Mouse (Mus musculus): Measurements from ENCODE around the gene Cpne7. TPM values are rescaled to one million over a fixed set of nuclear protein-coding genes. Genes with fewer than 3 reads are reported as not detected.

Cpne7 gene
- total and polyA plus RNA-seq, 3 experiments = not detected

DNA sequence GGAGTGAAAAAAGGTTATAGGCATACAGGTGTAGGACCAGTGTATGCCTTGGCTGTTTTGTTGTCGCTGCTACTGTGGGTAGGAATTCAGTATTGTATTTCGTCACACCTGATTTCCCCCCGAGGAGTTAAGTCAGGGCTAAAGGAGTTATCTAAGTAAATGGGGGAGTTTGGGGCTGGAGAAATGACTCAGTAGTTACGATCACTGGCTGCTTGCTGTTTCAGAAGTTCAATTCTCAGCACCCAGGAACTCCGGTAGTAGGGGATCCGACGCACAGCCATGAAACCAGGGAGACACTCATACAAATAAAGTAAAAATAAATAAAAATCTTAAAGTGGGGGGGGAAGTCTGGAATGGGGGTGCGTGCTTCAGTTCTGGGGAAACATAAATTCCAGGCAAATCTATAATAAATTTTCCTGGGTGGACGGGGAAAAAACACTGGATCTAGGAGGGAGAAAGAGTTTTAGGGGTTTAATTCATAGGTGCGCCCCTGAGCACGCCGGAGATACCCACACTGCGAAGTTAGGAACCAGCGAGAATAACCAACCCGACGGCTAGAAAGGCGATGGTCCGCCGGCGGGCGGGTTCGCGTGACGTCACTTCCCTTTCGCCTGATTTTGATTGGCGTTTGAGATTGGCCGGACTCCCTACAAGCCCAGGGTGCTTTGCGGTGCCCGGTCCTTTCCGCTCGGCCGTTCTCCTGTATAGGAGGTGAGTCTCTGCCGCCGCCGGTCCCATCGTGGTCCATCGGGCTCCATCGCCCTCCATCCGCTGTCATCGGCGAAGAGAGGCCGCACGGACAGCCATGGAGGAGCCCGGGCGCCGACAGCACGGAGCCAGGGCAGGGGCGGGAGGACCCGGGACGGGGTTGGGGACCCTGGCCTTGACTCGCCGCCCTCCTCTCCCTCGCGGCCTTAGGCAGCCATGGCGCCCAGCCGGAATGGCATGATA lies 15.2 kb upstream of the Cpne7 start, which contains the start of gene Rpl13:
Rpl13 (plus strand) TSS at position 616 of the 951 bp plus-strand sequence.
- Histone ChIP-seq H3K36me3 (replicated peaks in 1 of 2; ENCODE audit: control insufficient read depth in 1 of 2, insufficient read depth in 1 of 2, low read length in 1 of 2) (peaks cover 29 to 47% of the 10 kb centered on the region in 2 experiments), H3K27ac (ENCODE audit: insufficient read depth, low read depth) (peak within 1 kb of the TSS; percentile 72), H3K4me1 (ENCODE audit: control insufficient read depth in 1 of 2, insufficient read depth in 2 of 2) (peaks cover 3 to 18% of the 10 kb centered on the region in 2 experiments), H3K9me3 (replicated peaks; ENCODE audit: low read length) (no peaks in the 10 kb centered on the region), H3K27me3 (replicated peaks) (no peaks in the 10 kb centered on the region), H3K4me3 (replicated peaks in 1 of 3; ENCODE audit: low read depth in 2 of 3, low read length in 2 of 3, poor library complexity in 1 of 3) (peak within 1 kb of the TSS; percentile 90 to 99 (median 97)), H3K4me2 (ENCODE audit: insufficient read depth, low read depth, poor library complexity, severe bottlenecking) (peak within 1 kb of the TSS; percentile 96), H3K79me2 (replicated peaks; ENCODE audit: control insufficient read depth, extremely low read depth, insufficient read depth, poor library complexity, severe bottlenecking) (peaks cover 22% of the 10 kb centered on the region), H3K9ac (ENCODE audit: insufficient read depth, low read depth) (peak within 1 kb of the TSS; percentile 97)
- peak; percentile 94 for DNase-seq (ENCODE audit: extremely low read depth)
- in situ Hi-C loops (cut with MboI; ENCODE audit: low pct_ligation_motif_present, low pct_unique_long_range_greater_than_20kb, low sequenced_read_pairs) (loop anchor here (10.0 kb wide), 1 partner anchor 197 kb away; no protein-coding TSS in a partner anchor), dilution Hi-C loops (cut with MboI; ENCODE audit: extremely low pct_ligation_motif_present, extremely low pct_unique_long_range_greater_than_20kb, low sequenced_read_pairs) (no loop called here)
- TF ChIP-seq SIN3A (IDR thresholded peaks at IDR 0.05; ENCODE audit: low read length) (peak; percentile 79), BHLHE40 (IDR thresholded peaks at IDR 0.05; ENCODE audit: low read depth, low read length) (no peak), IRF4 (IDR thresholded peaks at IDR 0.05; ENCODE audit: low read depth, low read length) (peak; percentile 74; the same call in 1 of the 2 replicates), UBTF (IDR thresholded peaks at IDR 0.05; ENCODE audit: low read depth, low read length) (0 out of 2 replicates have a peak, but pooled peaks have one; percentile 6), ETS1 (conservative IDR thresholded peaks at IDR 0.05; ENCODE audit: low read depth, low read length) (no peak), EP300 (IDR thresholded peaks at IDR 0.05; ENCODE audit: low read length) (peak; percentile 55), MEF2A (IDR thresholded peaks at IDR 0.05; ENCODE audit: borderline replicate concordance, low read depth, low read length) (0 out of 2 replicates have a peak, but pooled peaks have one; percentile 5), RCOR1 (conservative IDR thresholded peaks at IDR 0.05; ENCODE audit: low read depth, low read length) (0 out of 2 replicates have a peak, but pooled peaks have one; percentile 26), SMC3 (IDR thresholded peaks at IDR 0.05; ENCODE audit: low read depth, low read length) (no peak), TBP (conservative IDR thresholded peaks at IDR 0.05; ENCODE audit: low read depth, low read length) (peak; percentile 96), USF1 (IDR thresholded peaks at IDR 0.05; ENCODE audit: low read depth, low read length) (no peak), ZNF384 (IDR thresholded peaks at IDR 0.05; ENCODE audit: low read depth, low read length) (no peak; the same call in 1 of the 2 replicates), JUN (IDR thresholded peaks at IDR 0.05; ENCODE audit: insufficient read depth, low read depth, low read length) (peak; percentile 54; the same call in 1 of the 2 replicates), E2F4 (IDR thresholded peaks at IDR 0.05; ENCODE audit: insufficient replicate concordance, low read depth, low read length) (no peak), RAD21 (IDR thresholded peaks at IDR 0.05; ENCODE audit: low read depth, low read length) (no peak), ZKSCAN1 (IDR thresholded peaks at IDR 0.05; ENCODE audit: borderline replicate concordance, low read depth, low read length) (no peak), POLR2AphosphoS2 (IDR thresholded peaks at IDR 0.05; ENCODE audit: low read depth, low read length) (peak; percentile 87; the same call in 1 of the 2 replicates), ZC3H11A (IDR thresholded peaks at IDR 0.05; ENCODE audit: low read depth, low read length) (no peak), NELFE (IDR thresholded peaks at IDR 0.05; ENCODE audit: low read depth, low read length) (peak; percentile 98), KAT2A (IDR thresholded peaks at IDR 0.05; ENCODE audit: insufficient replicate concordance, low read length) (peak; percentile 86; the same call in 1 of the 2 replicates), CHD2 (IDR thresholded peaks at IDR 0.05; ENCODE audit: low read length) (peak; percentile 37), PAX5 (IDR thresholded peaks at IDR 0.05; ENCODE audit: low read length) (no peak), MAX (IDR thresholded peaks at IDR 0.05; ENCODE audit: low read length) (peak; percentile 64), GABPA (IDR thresholded peaks at IDR 0.05; ENCODE audit: insufficient replicate concordance, low read depth, low read length) (peak; percentile 13; the same call in 1 of the 2 replicates), USF2 (conservative IDR thresholded peaks at IDR 0.05; ENCODE audit: low read depth, low read length) (no peak), HCFC1 (IDR thresholded peaks at IDR 0.05; ENCODE audit: low read depth, low read length) (peak; percentile 90), CTCF (conservative IDR thresholded peaks at IDR 0.05 in 1 of 2, IDR thresholded peaks at IDR 0.05 in 1 of 2; ENCODE audit: low read depth in 2 of 2, low read length in 2 of 2) (no peak), MAZ (IDR thresholded peaks at IDR 0.05; ENCODE audit: low read depth, low read length) (peak; percentile 37; the same call in 1 of the 2 replicates), ELF1 (IDR thresholded peaks at IDR 0.05; ENCODE audit: low read depth, low read length) (peak; percentile 64; the same call in 1 of the 2 replicates), TCF12 (IDR thresholded peaks at IDR 0.05; ENCODE audit: low read depth, low read length) (peak; percentile 93), MYC (IDR thresholded peaks at IDR 0.05; ENCODE audit: low read depth, low read length) (peak; percentile 74), POLR2A (IDR thresholded peaks at IDR 0.05; ENCODE audit: low read depth, low read length) (peak; percentile 99), NRF1 (IDR thresholded peaks at IDR 0.05; ENCODE audit: low read depth, low read length) (no peak), MAFK (IDR thresholded peaks at IDR 0.05; ENCODE audit: insufficient replicate concordance, low read length) (no peak), JUND (conservative IDR thresholded peaks at IDR 0.05; ENCODE audit: low read depth, low read length) (peak; percentile 75; the same call in 1 of the 2 replicates), MXI1 (IDR thresholded peaks at IDR 0.05; ENCODE audit: low read depth, low read length) (peak; percentile 72; the same call in 1 of the 2 replicates), ZMIZ1 (IDR thresholded peaks at IDR 0.05; ENCODE audit: low read depth, low read length) (peak; percentile 96)

Measured in CH12.LX (cell line).